Mouse (Mus musculus): ENCODE results near the gene Hist1h2an.
"Not testable (repeated sequence)": the region's sequence is repeated elsewhere in the genome, so short reads cannot be mapped to it uniquely, and the experiment has no call there.

Gene Hist1h2an

DNA sequence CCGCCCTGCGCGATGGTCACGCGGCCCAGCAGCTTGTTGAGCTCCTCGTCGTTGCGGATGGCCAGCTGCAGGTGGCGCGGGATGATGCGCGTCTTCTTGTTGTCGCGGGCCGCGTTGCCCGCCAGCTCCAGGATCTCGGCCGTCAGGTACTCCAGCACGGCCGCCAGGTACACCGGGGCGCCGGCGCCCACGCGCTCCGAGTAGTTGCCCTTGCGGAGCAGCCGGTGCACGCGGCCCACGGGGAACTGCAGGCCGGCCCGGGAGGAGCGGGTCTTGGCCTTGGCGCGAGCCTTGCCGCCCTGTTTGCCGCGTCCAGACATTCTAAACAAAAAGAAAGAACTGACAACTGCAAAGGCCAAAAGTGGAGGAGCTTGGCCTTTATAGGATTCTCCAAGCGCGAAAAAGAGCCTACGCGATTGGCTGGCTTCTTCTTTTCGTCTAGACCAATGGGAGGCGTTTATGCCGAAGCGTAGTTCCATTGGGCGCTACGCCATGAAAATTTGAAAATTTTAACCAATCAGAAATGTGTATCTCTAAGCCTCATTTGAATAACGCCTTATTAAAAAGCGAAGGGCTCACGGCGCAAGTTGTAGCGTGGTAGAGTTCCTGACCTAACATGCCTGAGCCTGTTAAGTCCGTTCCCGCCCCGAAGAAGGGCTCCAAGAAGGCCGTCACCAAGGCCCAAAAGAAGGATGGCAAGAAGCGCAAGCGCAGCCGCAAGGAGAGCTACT, at the start of gene Hist1h2an, which contains the start of gene Hist1h2bp:
Gene Hist1h2an, minus strand, starts transcription at position 320 of the 731 bp plus-strand sequence.
Gene Hist1h2bp, plus strand, starts transcription at position 563 of the 731 bp plus-strand sequence.
- peak; percentile 87 for DNase-seq

- not testable (repeated sequence) for DNase-seq
Observed at GRCm38 (mm10) chr13:21833461-21833860, 46.4 kb upstream of the Hist1h2an start, which contains the start of the genes Hist1h2ap and Hist1h2br. Gene Hist1h2ap, minus strand, starts transcription at chr13:21833507. Gene Hist1h2br, plus strand, starts transcription at chr13:21833743.

GRCm38 (mm10) chr13:21831418-21832394, 44.7 kb upstream of the Hist1h2an start, which contains the start of gene Hist1h4n:
Gene Hist1h4n, minus strand, starts transcription at chr13:21832196.
- DNase-seq: peak; percentile 57

DNA sequence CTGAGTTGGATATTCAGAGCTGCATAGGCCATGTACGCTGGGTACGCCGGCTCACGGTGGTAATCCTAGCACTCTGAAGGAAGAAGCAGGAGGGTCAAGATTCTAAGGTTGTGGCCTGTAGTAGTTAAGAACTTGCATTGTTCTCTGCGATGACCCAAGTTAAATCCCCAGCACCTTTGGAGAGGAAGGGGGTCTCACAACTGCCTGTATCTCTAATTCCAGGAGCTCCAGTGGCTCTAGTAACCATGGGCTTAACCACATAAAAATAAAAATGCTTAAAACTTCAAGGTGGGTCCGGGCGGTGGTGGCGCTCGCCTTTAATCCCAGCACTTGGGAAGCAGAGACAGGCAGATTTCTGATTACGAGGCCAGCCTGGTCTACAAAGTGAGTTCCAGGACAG, 43.3 kb upstream of the Hist1h2an start:
- no peak for DNase-seq

DNA sequence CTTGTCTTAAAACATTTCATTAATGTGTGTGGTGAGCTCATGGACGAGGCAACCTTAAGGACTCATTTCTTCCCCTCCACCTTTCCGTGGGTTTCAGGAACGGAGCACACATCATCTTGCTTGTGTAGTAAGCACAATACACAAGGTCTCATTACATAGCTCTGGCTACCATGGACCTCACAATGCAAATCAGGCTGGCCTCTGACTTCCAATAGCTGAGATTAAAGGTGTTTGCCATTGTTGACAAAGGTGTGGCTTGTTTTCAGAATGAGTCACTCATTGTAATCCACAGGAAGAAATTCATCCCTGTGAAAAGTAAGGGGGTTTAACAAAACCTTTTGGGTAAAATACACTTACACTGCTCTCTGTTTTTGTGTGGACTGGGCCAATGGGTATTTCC, 41.5 kb upstream of the Hist1h2an start:
- DNase-seq: no peak

DNA sequence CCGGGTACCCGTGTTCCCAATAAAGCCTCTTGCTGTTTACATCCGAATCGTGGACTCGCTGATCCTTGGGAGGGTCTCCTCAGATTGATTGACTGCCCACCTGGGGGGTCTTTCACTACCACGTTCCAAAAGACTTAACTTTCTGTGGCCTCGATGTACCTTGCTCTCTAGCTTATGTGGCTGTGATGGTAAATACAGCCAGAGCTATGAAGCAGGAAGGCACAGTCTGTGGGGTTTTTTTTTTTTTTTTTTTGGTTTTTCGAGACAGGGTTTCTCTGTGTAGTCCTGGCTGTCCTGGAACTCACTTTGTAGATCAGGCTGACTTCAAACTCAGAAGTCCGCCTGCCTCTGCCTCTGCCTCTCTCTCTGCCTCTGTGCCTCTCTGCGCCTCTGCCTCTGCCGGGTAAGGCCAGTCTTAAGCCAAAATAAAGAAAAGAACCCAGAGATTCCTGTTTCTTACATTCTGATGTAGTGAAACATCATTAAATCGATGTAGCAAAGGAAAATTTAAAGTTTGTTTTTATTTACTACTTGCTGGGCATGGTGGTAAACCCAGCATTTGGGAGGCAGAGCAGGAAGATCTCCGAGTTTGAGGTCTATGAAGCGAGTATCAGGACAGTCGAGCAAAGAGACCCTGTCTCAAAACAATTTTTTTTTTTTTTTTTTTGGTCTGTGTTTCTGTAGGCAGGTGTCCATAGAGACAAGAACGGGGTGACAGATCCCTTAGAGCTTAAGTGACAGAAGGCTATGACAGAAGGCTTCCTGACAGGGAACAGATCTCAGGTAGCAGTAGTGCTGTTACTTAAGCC, 33.3 kb upstream of the Hist1h2an start:
- DNase-seq: not testable (repeated sequence)

DNA sequence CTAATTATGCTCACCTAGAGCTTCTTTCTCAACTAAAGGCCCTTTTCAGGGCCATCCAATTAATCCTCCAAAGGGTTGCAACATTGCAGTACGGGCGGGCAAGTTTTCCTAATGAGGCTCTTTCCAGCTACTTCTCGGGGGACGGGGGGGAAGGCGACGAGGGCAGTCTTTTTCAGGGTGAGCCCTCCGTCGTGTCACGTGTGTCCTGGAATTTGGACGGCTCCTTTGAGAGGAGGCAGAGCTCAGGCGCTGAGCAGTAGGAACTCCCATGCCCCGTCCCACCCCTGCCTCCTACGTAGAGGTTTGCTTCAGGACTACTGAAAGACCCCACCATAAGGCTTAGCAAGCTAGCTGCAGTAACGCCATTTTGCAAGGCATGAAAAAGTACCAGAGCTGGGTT, 25.1 kb upstream of the Hist1h2an start:
- DNase-seq: not testable (repeated sequence)

DNA sequence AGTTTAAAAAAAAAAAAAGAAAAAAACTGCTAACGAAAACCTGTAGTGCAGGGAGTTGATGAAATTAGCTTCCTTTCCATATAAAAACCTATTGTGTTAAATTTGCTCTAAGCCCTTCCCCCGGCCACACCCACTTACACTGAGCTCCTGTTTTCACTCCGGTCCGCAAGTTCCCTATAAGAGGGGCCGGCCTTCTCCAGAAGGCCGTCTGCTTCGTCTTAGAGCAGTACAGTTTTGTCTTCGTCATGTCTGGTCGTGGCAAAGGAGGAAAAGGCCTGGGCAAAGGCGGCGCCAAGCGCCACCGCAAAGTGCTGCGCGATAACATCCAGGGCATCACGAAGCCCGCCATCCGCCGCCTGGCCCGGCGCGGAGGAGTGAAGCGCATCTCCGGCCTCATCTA, 24.5 kb upstream of the Hist1h2an start, which contains the start of gene Hist1h4m:
Gene Hist1h4m, plus strand, starts transcription at position 208 of the 400 bp plus-strand sequence.
- DNase-seq: peak; percentile 71

- DNase-seq: not testable (repeated sequence)
Observed at GRCm38 (mm10) chr13:21811074-21811473, 24.1 kb upstream of the Hist1h2an start.

- not testable (repeated sequence) for DNase-seq
Observed at GRCm38 (mm10) chr13:21810073-21810472, 23.1 kb upstream of the Hist1h2an start, which contains the start of the genes Hist1h2bq and Hist1h2ao. Gene Hist1h2bq, minus strand, starts transcription at chr13:21810197. Gene Hist1h2ao, plus strand, starts transcription at chr13:21810465.

DNA sequence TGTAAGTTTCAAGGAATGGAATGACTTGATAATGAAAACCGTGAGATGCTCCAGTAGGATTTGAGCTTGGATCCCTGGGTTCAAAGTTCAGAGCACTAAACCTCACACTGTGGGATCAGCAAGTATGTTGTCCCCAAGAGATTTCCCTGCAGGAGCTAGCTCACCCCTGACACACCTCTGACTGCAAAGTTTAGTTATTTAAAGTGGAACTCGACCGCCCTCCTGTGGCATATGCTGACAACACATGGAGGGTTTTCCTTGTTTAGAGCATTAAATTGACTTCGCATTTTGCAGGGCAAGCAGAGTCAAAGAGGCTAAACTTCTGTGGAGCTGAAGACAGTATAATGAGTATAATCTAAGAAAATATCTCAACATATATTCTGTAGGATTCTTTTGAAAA, 16.0 kb upstream of the Hist1h2an start:
- DNase-seq: not testable (repeated sequence)

DNA sequence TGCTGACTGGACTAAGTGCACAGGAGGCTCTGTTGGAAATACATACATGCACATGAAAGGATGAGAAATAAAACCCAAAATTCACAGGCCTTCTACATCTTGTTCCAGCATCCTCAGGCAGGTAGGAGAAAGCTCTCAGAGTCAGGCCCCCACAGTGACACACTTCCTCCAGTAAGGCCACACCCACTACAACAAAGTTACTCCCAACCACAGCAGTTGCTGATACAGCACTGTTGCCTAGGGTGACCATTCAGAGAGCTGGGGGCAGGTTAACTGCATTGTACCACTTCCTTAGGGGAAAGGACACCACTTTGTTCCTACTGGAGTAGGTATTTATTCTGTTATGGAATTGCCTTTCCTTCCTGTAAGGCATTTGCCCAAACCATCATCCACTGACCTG, 10.1 kb upstream of the Hist1h2an start:
- not testable (repeated sequence) for DNase-seq

- no peak for DNase-seq
Observed at GRCm38 (mm10) chr13:21795584-21795983, 8.6 kb upstream of the Hist1h2an start.

GRCm38 (mm10) chr13:21790601-21791283, 3.7 kb upstream of the Hist1h2an start:
- DNase-seq: no peak

DNA sequence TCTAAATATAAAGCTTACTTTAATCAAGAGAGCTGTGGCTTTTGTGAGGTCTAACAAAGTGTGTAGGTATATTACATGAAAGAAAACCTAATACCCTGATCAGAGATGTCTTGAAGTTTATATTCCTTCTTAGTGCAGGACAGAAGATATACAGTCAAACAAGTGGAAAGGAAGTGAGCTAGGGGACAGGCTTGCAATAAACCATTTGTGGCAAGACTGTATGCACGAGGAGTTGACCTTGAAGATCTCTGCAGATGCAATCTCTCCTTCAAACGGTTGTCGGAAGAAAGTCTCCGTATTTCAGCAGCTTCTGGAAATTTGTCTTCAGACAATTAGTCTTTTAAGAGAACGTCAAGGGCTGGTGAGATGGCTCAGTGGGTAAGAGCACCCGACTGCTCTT, 2.9 kb upstream of the Hist1h2an start:
- DNase-seq: no peak

DNA sequence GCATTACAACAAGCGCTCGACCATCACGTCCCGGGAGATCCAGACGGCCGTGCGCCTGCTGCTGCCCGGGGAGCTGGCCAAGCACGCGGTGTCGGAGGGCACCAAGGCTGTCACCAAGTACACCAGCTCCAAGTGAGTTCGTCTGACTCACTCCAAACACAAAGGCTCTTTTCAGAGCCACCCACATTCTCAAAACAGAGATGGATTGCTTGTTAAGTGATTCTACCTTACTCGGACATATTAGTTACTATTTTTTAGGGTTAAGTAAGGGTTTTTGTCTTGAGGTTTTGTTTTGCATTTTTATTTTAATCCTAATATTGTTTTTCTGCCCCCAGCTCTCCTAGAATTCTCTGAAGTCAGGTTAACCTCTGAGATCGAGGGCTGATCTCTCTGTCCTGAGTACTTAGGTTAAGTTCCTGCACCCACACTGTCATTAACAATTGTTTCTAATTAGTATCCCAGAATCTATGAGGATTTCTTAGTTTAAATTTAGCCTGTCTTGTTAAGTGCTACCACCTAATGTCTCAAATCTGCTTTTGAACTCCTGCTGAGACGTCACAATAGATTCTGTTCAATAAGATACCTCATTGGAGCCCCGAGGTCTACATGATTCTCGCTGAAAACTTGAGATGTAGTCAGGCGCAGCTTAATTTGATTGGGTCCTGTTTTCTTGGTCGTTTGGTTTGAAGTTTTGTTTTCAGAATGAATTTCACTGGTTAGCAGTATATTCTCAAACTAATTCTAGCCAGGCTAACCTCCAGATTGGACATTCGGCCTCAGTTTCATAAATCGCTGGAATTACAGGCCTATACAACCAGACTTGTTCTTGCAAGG, 959 bp upstream of the Hist1h2an start:
- DNase-seq: peak; percentile 6

GRCm38 (mm10) chr13:21786189-21786898, 674 bp downstream of the Hist1h2an start:
- peak; percentile 16 for DNase-seq

- DNase-seq: peak; percentile 9
Observed at GRCm38 (mm10) chr13:21784311-21784710, 2.7 kb downstream of the Hist1h2an start.

- peak; percentile 52 for DNase-seq
Observed at GRCm38 (mm10) chr13:21783734-21784161, 3.3 kb downstream of the Hist1h2an start.

DNA sequence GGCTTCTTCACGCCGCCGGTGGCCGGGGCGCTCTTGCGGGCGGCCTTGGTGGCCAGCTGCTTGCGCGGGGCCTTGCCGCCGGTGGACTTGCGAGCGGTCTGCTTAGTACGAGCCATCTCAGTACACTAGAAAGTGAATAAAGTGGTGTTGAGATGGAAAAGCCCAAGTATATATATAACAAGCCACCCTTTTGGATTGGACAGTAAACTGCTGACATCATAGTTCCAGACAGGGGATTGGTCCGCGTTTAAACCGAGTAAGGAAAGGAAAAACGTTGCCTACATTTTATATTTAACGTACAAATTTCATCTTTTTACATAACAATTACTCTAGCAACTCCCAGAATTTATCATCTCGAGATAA, 3.8 kb downstream of the Hist1h2an start, which contains the start of gene Hist1h3i:
Gene Hist1h3i, minus strand, starts transcription at position 116 of the 363 bp plus-strand sequence.
- peak; percentile 70 for DNase-seq
